Mouse (Mus musculus): ENCODE results near the gene Gm10160.
"Not testable (repeated sequence)": the region's sequence is repeated elsewhere in the genome, so short reads cannot be mapped to it uniquely, and the experiment has no call there.

Gene Gm10160

GRCm38 (mm10) chr7:81858236-81858635 lies 2.6 kb upstream of the Gm10160 start:
- no peak for DNase-seq (ENCODE audit: low spot score)

- DNase-seq (ENCODE audit: low spot score): no peak
Measured at GRCm38 (mm10) chr7:81856221-81856620, 627 bp upstream of the Gm10160 start.

GRCm38 (mm10) chr7:81854568-81855307 lies 856 bp downstream of the Gm10160 start:
- DNase-seq (ENCODE audit: low spot score): no peak

- DNase-seq (ENCODE audit: low spot score): no peak
Measured at GRCm38 (mm10) chr7:81851706-81852105, 3.9 kb downstream of the Gm10160 start.

- DNase-seq (ENCODE audit: low spot score): no peak
Measured at GRCm38 (mm10) chr7:81850171-81850570, 5.4 kb downstream of the Gm10160 start.

- DNase-seq (ENCODE audit: low spot score): no peak
Measured at GRCm38 (mm10) chr7:81849633-81850032, 6.0 kb downstream of the Gm10160 start.

GRCm38 (mm10) chr7:81849214-81849613 lies 6.4 kb downstream of the Gm10160 start:
- DNase-seq (ENCODE audit: low spot score): no peak

GRCm38 (mm10) chr7:81847777-81848176 lies 7.8 kb downstream of the Gm10160 start:
- no peak for DNase-seq (ENCODE audit: low spot score)

- DNase-seq (ENCODE audit: low spot score): no peak
Measured at GRCm38 (mm10) chr7:81847010-81847409, 8.6 kb downstream of the Gm10160 start.

- DNase-seq (ENCODE audit: low spot score): no peak
Measured at GRCm38 (mm10) chr7:81846008-81846407, 9.6 kb downstream of the Gm10160 start.

- no peak for DNase-seq (ENCODE audit: low spot score)
Measured at GRCm38 (mm10) chr7:81845313-81845712, 10.3 kb downstream of the Gm10160 start.

GRCm38 (mm10) chr7:81844801-81845200 lies 10.8 kb downstream of the Gm10160 start:
- DNase-seq (ENCODE audit: low spot score): no peak

GRCm38 (mm10) chr7:81843903-81844302 lies 11.7 kb downstream of the Gm10160 start:
- DNase-seq (ENCODE audit: low spot score): no peak

GRCm38 (mm10) chr7:81842998-81843397 lies 12.6 kb downstream of the Gm10160 start:
- no peak for DNase-seq (ENCODE audit: low spot score)

- DNase-seq (ENCODE audit: low spot score): no peak
Measured at GRCm38 (mm10) chr7:81842141-81842540, 13.5 kb downstream of the Gm10160 start.

- DNase-seq (ENCODE audit: low spot score): no peak
Measured at GRCm38 (mm10) chr7:81841439-81841838, 14.2 kb downstream of the Gm10160 start.

- no peak for DNase-seq (ENCODE audit: low spot score)
Measured at GRCm38 (mm10) chr7:81840661-81841181, 14.9 kb downstream of the Gm10160 start.

- DNase-seq (ENCODE audit: low spot score): no peak
Measured at GRCm38 (mm10) chr7:81839746-81840145, 15.8 kb downstream of the Gm10160 start.

GRCm38 (mm10) chr7:81837771-81838170 lies 17.8 kb downstream of the Gm10160 start:
- DNase-seq (ENCODE audit: low spot score): not testable (repeated sequence)

GRCm38 (mm10) chr7:81835430-81835829 lies 20.2 kb downstream of the Gm10160 start:
- no peak for DNase-seq (ENCODE audit: low spot score)

GRCm38 (mm10) chr7:81834847-81835246 lies 20.7 kb downstream of the Gm10160 start:
- no peak for DNase-seq (ENCODE audit: low spot score)

- DNase-seq (ENCODE audit: low spot score): peak; percentile 76
Measured at GRCm38 (mm10) chr7:81829379-81829894, 26.2 kb downstream of the Gm10160 start, which contains the start of gene Btbd1. Gene Btbd1 (minus strand): TSS chr7:81829431.

- DNase-seq (ENCODE audit: low spot score): peak; percentile 30
Measured at GRCm38 (mm10) chr7:81828681-81829378, 26.8 kb downstream of the Gm10160 start.

Measured in c-Kit-positive CD71-positive TER-119-positive erythroid progenitor cells, embryonic 14.5 days (primary cell).